Mouse (Mus musculus): ENCODE data around the gene Ostn.

DNA sequence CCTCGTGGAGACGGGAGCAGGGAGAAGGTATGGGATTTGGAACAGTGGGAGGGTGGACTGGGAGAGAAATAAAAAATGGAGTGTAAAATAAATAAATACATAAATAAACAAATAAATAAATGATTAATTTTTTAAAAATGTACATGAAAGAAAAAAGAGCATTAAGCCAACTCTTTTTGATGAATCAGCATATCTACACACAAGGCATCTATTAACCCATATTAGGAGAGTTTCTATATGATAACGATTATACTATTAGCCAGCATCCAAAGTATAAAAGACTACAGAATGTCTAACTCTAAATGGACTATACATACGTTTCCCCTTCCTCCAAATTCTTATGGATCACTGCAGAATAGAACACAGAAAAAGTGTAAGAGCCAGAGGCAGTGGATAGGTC is 38.5 kb upstream of the Ostn start:
- TF ChIP-seq CTCF (IDR thresholded peaks at IDR 0.05; ENCODE audit: borderline replicate concordance, extremely low read depth, insufficient read depth, insufficient read length) (no peak), POLR2A (IDR thresholded peaks at IDR 0.05; ENCODE audit: borderline replicate concordance, extremely low read depth, insufficient read depth, insufficient read length, poor library complexity, severe bottlenecking) (no peak)

Measured in brain, embryonic 14.5 days (tissue).